Mouse (Mus musculus) liver, postnatal 0 days (tissue): ENCODE data around the gene 0610030E20Rik.

Experiments
- CTCF ChIP-seq: sonication (generic); IDR thresholded peaks from 2 replicates; pipeline ENCODE4 v1.5.1; 2016; ENCODE audit warnings: antibody characterized with exemption, low read depth
- EP300 ChIP-seq: IDR thresholded peaks from 2 replicates; pipeline ENCODE4 v1.6.1; 2016; ENCODE audit warnings: antibody characterized with exemption, low read depth, mild to moderate bottlenecking

DNA sequence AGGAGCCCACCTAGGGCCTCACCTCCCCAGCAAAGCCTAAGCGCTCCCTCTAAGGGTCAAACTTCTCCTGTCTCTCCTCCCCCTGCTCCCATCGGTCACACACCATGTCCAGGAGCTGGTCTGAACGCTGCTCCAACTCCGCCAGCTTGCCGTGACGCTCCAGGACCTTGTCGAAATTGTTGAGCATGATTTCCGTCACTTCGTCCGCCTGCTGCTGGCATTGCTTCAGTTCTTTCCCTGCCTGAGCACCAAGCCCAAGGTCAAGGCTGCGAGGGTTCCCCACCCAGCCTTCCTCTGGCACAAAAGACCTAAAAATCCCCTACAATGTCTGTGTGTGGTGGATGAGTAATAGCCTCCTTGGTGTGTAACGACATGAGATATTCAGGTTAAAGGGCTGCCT, 23.0 kb downstream of the 0610030E20Rik start:
- TF ChIP-seq CTCF = no peak
- TF ChIP-seq EP300 = no peak
